Mouse (Mus musculus): ENCODE measurements at regions not wholly inside any gene's neighbourhood (a gene's known extent, or its start where the extent isn't known, plus 50 kb on each side); places are given as distances from the start of the nearest gene placed in this dataset.

DNA sequence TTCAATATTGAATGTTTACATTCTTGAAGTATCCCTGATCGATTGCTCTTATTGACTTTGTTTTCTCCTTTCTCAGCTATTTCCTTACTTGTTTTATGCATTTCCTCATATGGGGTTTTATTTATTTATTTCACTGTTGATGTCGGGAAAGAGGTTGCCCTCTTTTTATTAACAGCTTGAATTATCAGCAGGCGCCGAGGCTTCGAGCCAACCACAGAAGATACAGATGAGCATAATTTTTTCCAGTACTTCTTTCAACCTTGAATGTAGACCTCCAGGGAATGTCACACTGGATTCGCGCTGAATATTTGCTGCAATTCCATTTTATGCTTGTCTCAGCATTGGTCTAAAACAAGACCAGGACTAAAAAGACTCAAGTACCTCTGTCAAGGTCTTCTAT, 183.4 kb upstream of the Cntn6 start:
- DNase-seq (ENCODE audit: low spot score in 2 of 2): no peak

- peak; percentile 3 to 44 for DNase-seq (ENCODE audit: low spot score in 2 of 2)
Measured at GRCm38 (mm10) chr6:104312993-104313392, 179.6 kb upstream of the Cntn6 start.

GRCm38 (mm10) chr6:104318451-104318850, 174.1 kb upstream of the Cntn6 start:
- no peak for DNase-seq (ENCODE audit: low spot score in 2 of 2)

DNA sequence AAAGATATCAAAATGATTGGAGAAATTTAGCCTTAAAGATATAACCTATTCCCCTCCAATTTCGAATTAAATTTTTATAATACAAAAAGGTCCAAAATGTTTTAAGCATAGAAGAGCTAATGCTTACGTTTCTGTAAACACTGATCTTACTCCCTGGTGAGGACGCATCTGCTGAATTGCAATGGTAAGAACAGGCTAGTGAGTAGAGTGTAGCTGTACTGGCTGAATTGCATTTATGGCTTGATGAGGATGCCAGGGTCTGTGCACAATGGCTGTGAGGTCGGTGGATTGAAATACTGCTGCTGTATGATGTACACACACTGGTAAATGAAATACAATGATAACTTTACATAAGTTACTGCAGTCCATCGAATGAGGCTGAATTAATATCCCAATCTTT, 170.4 kb upstream of the Cntn6 start:
- DNase-seq (ENCODE audit: low spot score in 2 of 2): no peak

- DNase-seq (ENCODE audit: low spot score in 2 of 2): no peak
Measured at GRCm38 (mm10) chr6:104339134-104339848, 153.3 kb upstream of the Cntn6 start.

- DNase-seq (ENCODE audit: low spot score in 2 of 2): no peak
Measured at GRCm38 (mm10) chr6:104343986-104344385, 148.6 kb upstream of the Cntn6 start.

All from left cerebral cortex, adult 8-10 months (tissue).